Mouse (Mus musculus) adrenal gland, adult 10 weeks (tissue): ENCODE results near the gene Nectin2. TPM values are rescaled to one million over a fixed set of nuclear protein-coding genes. Genes with fewer than 3 reads are reported as not detected.

Experiments used
- polyA plus RNA-seq: library from polyadenylated mRNA; stranded (reverse); fragments of 350-450 nt; fragmentation: Illumina TruSeq; extraction: RNeasy Lipid Tissue Mini Kit (QIAGEN cat#74804); gene quantifications from one replicate; pipeline ENCODE4 v1.2.3, GENCODE M21; 2014; ENCODE audit warnings: low read depth, low replicate concordance

The Nectin2 gene
- 6.1 TPM for polyA plus RNA-seq

GRCm38 (mm10) chr7:19750217-19751069 is at the start of gene Nectin2:
Nectin2 (minus strand) TSS chr7:19750483.

GRCm38 (mm10) chr7:19796697-19797588 is 46.7 kb upstream of the Nectin2 start, which contains the start of gene Cblc:
Cblc (minus strand) TSS chr7:19796809.

DNA sequence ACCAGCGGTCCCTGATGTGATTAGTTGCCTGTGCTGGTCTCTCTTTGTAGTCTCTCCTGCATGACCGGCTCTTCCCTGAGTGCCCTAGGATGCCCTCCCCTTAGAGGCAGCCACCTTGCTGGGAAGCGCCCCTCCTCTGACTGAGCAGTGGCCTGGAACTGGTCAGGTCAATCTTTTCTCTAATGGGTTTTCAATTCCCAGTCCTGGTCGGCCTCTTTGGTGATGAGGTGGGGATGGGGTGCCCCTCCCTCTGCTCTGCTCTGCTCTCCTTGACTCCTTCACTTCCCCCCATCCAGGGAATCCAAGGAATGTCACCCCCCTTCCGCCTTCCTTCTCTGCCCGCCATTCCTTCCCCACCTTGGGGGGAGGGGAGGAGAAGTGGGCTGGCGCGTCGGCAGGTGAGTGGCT is 20.7 kb upstream of the Nectin2 start, which contains the start of gene Bcam:
Gene Bcam (minus strand): TSS at position 33 of the 408 bp plus-strand sequence.

DNA sequence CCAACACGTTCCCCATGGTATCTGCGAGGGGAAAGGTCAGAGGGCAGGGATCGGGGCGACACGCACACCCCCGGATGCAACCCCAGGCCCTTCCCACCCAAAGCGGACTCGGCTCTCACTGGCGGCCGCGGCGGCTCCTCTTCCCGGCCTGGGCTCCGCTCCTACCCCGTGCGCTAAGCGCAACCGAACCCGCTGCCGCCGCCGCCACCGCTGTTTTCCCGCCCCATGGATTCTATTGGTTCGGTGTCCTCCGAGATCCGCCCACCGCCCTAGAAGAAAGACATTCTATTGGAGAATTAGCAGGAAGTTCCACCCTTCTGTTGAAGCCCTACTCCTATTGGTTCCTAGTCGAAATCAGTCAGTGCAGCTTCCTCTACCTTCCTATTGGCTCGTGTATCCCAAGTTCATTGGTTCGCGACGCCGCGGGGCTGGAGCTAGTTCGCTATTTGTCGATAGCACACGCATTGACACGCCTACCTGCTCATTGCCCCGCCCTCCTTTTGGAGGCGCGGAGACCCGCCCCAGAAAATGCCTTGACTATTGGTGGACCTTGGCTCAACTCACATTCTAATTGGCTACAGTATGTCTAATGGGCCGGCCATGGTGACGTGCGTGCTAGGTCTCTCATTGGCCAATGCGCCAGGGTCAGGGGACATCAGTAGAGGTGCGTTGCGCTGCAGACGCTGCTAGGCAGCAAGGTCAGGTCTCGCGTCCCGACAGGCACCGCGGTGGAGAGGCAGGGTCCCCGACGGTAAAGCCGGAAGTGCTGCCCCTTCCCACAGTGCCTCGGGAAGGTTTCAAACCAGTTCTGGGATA is 34.8 kb downstream of the Nectin2 start, which contains the start of gene Tomm40:
Gene Tomm40 (minus strand): TSS at position 200 of the 816 bp plus-strand sequence.

GRCm38 (mm10) chr7:19698907-19699826 is 51.1 kb downstream of the Nectin2 start, which contains the start of gene Apoe:
Apoe (minus strand) TSS chr7:19699188.

DNA sequence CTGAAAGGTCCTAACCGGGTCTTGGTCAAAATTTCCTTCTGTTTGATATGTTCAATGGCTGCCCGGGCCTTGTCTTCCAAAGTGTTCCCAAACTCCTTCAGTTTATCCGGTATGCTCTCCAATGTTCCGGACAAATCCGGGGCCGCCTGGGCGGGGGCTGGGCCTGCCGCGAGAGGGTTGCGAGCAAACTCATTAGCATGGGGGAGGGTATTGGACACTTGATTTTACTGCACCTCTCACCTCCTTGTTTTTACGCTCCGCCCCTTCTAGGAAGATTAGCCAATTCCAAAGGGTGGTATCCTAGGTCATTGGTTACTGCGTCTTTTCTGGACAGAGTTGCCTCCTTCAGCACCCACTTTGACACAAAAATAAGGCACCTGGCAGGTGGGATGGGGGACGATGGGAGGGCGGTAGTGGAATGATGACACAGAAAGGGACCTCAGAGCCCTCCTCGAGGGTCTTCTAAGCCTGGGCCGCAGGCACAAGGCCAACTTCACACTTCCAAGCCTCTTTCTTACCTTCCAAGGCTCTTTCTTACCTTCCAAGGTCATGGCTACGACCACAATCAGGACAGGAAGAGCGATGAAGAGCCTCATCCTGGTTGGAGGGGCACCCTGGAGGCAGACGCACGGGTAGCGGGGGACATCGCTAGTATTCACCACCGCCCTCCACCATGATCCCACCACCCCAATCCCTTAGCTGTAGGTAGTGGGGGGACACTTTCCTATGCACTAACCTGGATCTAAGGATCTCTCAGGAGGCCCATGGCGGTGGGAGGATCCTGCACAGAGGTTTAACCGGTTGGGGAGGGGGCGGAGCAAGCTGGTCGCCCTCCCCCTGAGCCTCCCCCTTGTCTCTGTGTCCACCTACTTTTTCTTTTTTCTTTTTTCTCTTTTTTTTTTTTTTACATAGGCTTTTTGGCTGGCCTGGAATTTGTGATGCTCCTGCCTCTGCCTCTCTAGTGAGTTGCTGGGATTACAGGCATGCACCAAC is 58.1 kb downstream of the Nectin2 start, which contains the start of gene Apoc1:
Gene Apoc1 (minus strand): TSS at position 788 of the 993 bp plus-strand sequence.

DNA sequence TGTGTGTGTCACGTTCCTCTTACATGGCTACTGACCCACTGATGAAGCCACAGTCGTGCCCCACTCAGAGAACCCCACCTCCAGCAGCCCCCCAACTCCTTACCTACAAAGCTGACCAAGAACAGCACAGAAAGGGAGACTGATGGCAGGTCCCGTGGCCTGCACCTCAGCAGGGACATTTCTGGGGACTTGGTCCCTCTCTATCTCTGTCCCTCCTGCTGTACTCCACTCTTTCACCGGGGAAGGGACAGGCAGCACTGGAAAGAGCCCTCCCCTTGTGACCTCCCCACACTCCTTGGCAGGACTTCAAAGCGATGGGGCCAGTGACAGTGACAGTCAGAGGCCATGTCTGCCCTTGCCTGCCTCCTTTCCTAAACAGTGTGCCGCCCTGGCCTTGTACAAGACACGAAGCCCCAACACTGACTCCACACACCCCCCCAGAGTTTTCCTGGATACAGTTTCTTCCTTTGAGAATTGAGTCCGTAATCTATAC is 69.0 kb downstream of the Nectin2 start, which contains the start of the genes Gm44805 and Apoc4:
Gene Gm44805 (minus strand): TSS at position 222 of the 493 bp plus-strand sequence.
Gene Apoc4 (minus strand): TSS at position 278 of the 493 bp plus-strand sequence.

GRCm38 (mm10) chr7:19677872-19678271 is 72.4 kb downstream of the Nectin2 start, which contains the start of gene Apoc2:
Apoc2 (minus strand) TSS chr7:19677941.

Other genes with a start within 250 kb of the Nectin2 start
- 9.3 TPM for gene Bloc1s3, start 242.1 kb downstream of the Nectin2 start, polyA plus RNA-seq
- gene Trappc6a, start 242.1 kb downstream of the Nectin2 start, polyA plus RNA-seq, result not detected
- not detected for gene Nkpd1, start 232.6 kb downstream of the Nectin2 start, polyA plus RNA-seq
- 0.47 TPM for gene Ppp1r37, start 187.4 kb downstream of the Nectin2 start, polyA plus RNA-seq
- gene Zfp296, start 173.2 kb downstream of the Nectin2 start, polyA plus RNA-seq, result not detected
- gene Gemin7, start 172.9 kb downstream of the Nectin2 start, polyA plus RNA-seq, result 17.8 TPM
- 1.2 TPM for gene Clasrp, start 146.0 kb downstream of the Nectin2 start, polyA plus RNA-seq
- gene Relb, start 121.0 kb downstream of the Nectin2 start, polyA plus RNA-seq, result 0.87 TPM
- gene Clptm1, start 85.5 kb downstream of the Nectin2 start, polyA plus RNA-seq, result 30.7 TPM
- gene Apoc2, start 72.5 kb downstream of the Nectin2 start, polyA plus RNA-seq, result not detected
- gene Gm44805, start 69.1 kb downstream of the Nectin2 start, polyA plus RNA-seq, result not detected
- 2.9 TPM for gene Apoc4, start 69.0 kb downstream of the Nectin2 start, polyA plus RNA-seq
- 25.6 TPM for gene Apoc1, start 57.8 kb downstream of the Nectin2 start, polyA plus RNA-seq
- gene Apoe, start 51.3 kb downstream of the Nectin2 start, polyA plus RNA-seq, result 11.9 TPM
- gene Tomm40, start 35.0 kb downstream of the Nectin2 start, polyA plus RNA-seq, result 0.82 TPM
- gene Bcam, start 20.5 kb upstream of the Nectin2 start, polyA plus RNA-seq, result not detected
- not detected for gene Cblc, start 46.3 kb upstream of the Nectin2 start, polyA plus RNA-seq
- not detected for gene Bcl3, start 72.3 kb upstream of the Nectin2 start, polyA plus RNA-seq
- gene Gm19345, start 101.5 kb upstream of the Nectin2 start, polyA plus RNA-seq, result not detected
- gene Ceacam16, start 110.8 kb upstream of the Nectin2 start, polyA plus RNA-seq, result not detected
- gene Ceacam19, start 137.5 kb upstream of the Nectin2 start, polyA plus RNA-seq, result not detected
- gene Pvr, start 170.7 kb upstream of the Nectin2 start, polyA plus RNA-seq, result 41.5 TPM
- not detected for gene Igsf23, start 200.3 kb upstream of the Nectin2 start, polyA plus RNA-seq
- not detected for gene Ceacam20, start 214.9 kb upstream of the Nectin2 start, polyA plus RNA-seq
- gene Nlrp9b, start 241.0 kb upstream of the Nectin2 start, polyA plus RNA-seq, result not detected